Mouse (Mus musculus) cerebellum, adult 2 months (tissue): ENCODE results near the gene Xpo5. TPM values are rescaled to one million over a fixed set of nuclear protein-coding genes. Genes with fewer than 3 reads are reported as not detected.
A peak's percentile ranks its signal among the peaks of the same experiment; 100 is the strongest.

ENCODE experiments used
- DNase-seq, 2 experiments: peaks; one replicate each; pipeline ENCODE4 v3.0.0; 2021
- H3K27ac ChIP-seq: fragments of 200-500 bp; 2 replicates; pipeline ENCODE4 v1.5.1; 2012; ENCODE audit warnings: low read length, control low read depth, inconsistent platforms; ENCODE audit not compliant: insufficient read depth
- H3K27me3 ChIP-seq: fragments of 200-500 bp; 2 replicates; pipeline ENCODE4 v1.6.1; 2012; ENCODE audit warnings: inconsistent platforms, mild to moderate bottlenecking, low read length, moderate library complexity; ENCODE audit not compliant: control insufficient read depth, insufficient read depth
- H3K4me1 ChIP-seq: fragments of 200-500 bp; 2 replicates; pipeline ENCODE4 v1.6.1; 2011; ENCODE audit warnings: low read length; ENCODE audit not compliant: control insufficient read depth, insufficient read depth
- H3K4me3 ChIP-seq: fragments of 200-500 bp; replicated peaks from 2 replicates; pipeline ENCODE3; 2011; ENCODE audit warnings: mild to moderate bottlenecking, low read depth, low read length, control low read depth; ENCODE audit not compliant: insufficient read depth
- CTCF ChIP-seq: fragments of 200-500 bp; IDR thresholded peaks from 2 replicates; pipeline ENCODE4 v1.5.1; 2011; ENCODE audit warnings: low read depth, mild to moderate bottlenecking, control low read depth, low read length, moderate library complexity, borderline replicate concordance; ENCODE audit not compliant: insufficient read depth
- POLR2A ChIP-seq: fragments of 200-500 bp; IDR thresholded peaks from 2 replicates; pipeline ENCODE4 v1.6.1; 2011; ENCODE audit warnings: low read length, control low read depth, borderline replicate concordance; ENCODE audit not compliant: insufficient read depth
- WGBS: fragments of 180-500 bp; shearing (Covaris S2); methylation state at CpG from one replicate; pipeline ENCODE4 v1.1.7; 2018; 5-methylcytosine and 5-hydroxymethylcytosine counted together
- polyA plus RNA-seq: library from polyadenylated mRNA; depleted of rRNA; stranded (reverse); fragments of >200 nt; gene quantifications from 2 replicates; pipeline ENCODE4 v1.2.3, GENCODE M21; 2012

Gene Xpo5
- polyA plus RNA-seq, 1 experiment, result 39.1 TPM

GRCm38 (mm10) chr17:46265502-46265901 lies 62.9 kb downstream of the Xpo5 start:
- Histone ChIP-seq H3K27ac (no peak overlapping the region), H3K27me3 (no peaks in the 10 kb centered on the region), H3K4me3 (no peak overlapping the region), H3K4me1 (no peaks in the 10 kb centered on the region)
- no peak for DNase-seq
- 30% methylated on average over 12 of the region's 12 CpGs for WGBS
- TF ChIP-seq CTCF, result no peak
- no peak for TF ChIP-seq POLR2A

- Histone ChIP-seq H3K4me1 (no peaks in the 10 kb centered on the region), H3K27me3 (no peaks in the 10 kb centered on the region), H3K27ac (no peak overlapping the region), H3K4me3 (no peak overlapping the region)
- TF ChIP-seq POLR2A (no peak), CTCF (peak; percentile 87)
- DNase-seq, result peak; percentile 87 to 89
- WGBS, result 18% methylated on average over 14 of the region's 14 CpGs
These were observed 63.5 kb downstream of the Xpo5 start for GRCm38 (mm10) chr17:46265918-46266618.

GRCm38 (mm10) chr17:46266986-46267385 lies 64.4 kb downstream of the Xpo5 start:
- no peak for DNase-seq
- Histone ChIP-seq H3K4me1 (no peaks in the 10 kb centered on the region), H3K4me3 (no peak overlapping the region), H3K27ac (no peak overlapping the region), H3K27me3 (no peaks in the 10 kb centered on the region)
- 74% methylated on average over 6 of the region's 6 CpGs for WGBS
- TF ChIP-seq CTCF, result no peak
- TF ChIP-seq POLR2A, result no peak

GRCm38 (mm10) chr17:46267511-46267910 lies 64.9 kb downstream of the Xpo5 start:
- TF ChIP-seq CTCF (no peak), POLR2A (no peak)
- no peak overlapping the region for H3K4me3 ChIP-seq
- no peaks in the 10 kb centered on the region for H3K4me1 ChIP-seq
- no peak for DNase-seq
- H3K27ac ChIP-seq, result no peak overlapping the region
- WGBS, result 84% methylated on average over 7 of the region's 7 CpGs
- H3K27me3 ChIP-seq, result no peaks in the 10 kb centered on the region

- WGBS, result 75% methylated on average over 10 of the region's 10 CpGs
- no peak for DNase-seq
- no peak overlapping the region for H3K27ac ChIP-seq
- no peaks in the 10 kb centered on the region for H3K4me1 ChIP-seq
- H3K4me3 ChIP-seq, result no peak overlapping the region
- no peak for TF ChIP-seq CTCF
- TF ChIP-seq POLR2A, result no peak
- H3K27me3 ChIP-seq, result no peaks in the 10 kb centered on the region
These were observed 65.6 kb downstream of the Xpo5 start for GRCm38 (mm10) chr17:46268026-46268720.

GRCm38 (mm10) chr17:46269771-46270534 lies 67.4 kb downstream of the Xpo5 start:
- H3K27ac ChIP-seq, result no peak overlapping the region
- peak in 1 of 2 experiments; percentile 17 for DNase-seq
- 53% methylated on average over 19 of the region's 19 CpGs for WGBS

GRCm38 (mm10) chr17:46272058-46272457 lies 69.5 kb downstream of the Xpo5 start:
- TF ChIP-seq POLR2A (no peak), CTCF (no peak)
- WGBS, result 84% methylated on average over 2 of the region's 2 CpGs
- DNase-seq, result peak in 1 of 2 experiments; percentile 20
- H3K27ac ChIP-seq, result no peak overlapping the region
- H3K4me3 ChIP-seq, result no peak overlapping the region
- H3K27me3 ChIP-seq, result no peaks in the 10 kb centered on the region
- H3K4me1 ChIP-seq, result no peaks in the 10 kb centered on the region

More at GRCm38 (mm10) chr17:46269771-46270534, 67.4 kb downstream of the Xpo5 start:
- Histone ChIP-seq H3K4me1 (no peaks in the 10 kb centered on the region), H3K27me3 (no peaks in the 10 kb centered on the region), H3K4me3 (no peak overlapping the region)
- TF ChIP-seq POLR2A, result no peak
- no peak for TF ChIP-seq CTCF
